Mouse (Mus musculus): ENCODE data around the gene Gm45717.

- no peak for TF ChIP-seq CTCF (IDR thresholded peaks at IDR 0.05; ENCODE audit: insufficient read depth, low read length)
- no peak for TF ChIP-seq POLR2A (IDR thresholded peaks at IDR 0.05; ENCODE audit: borderline replicate concordance, extremely low read depth, low read depth, low read length)
These were observed 9.4 kb downstream of the Gm45717 start for GRCm38 (mm10) chr7:140946311-140946710.
